Mouse (Mus musculus) myocyte (in vitro differentiated cells): ENCODE results near the gene Nbeal2. TPM values are rescaled to one million over a fixed set of nuclear protein-coding genes. Genes with fewer than 3 reads are reported as not detected.

Source experiments
- H3K27me3 ChIP-seq: one replicate; pipeline ENCODE4 v1.6.1; 2011; ENCODE audit not compliant: control insufficient read depth, insufficient read depth, insufficient read length
- H3K36me3 ChIP-seq: one replicate; pipeline ENCODE4 v1.6.1; 2011; ENCODE audit not compliant: control insufficient read depth, insufficient read depth
- H3K4me2 ChIP-seq: one replicate; pipeline ENCODE4 v1.6.1; 2011; ENCODE audit warnings: low read depth, control low read depth
- H3K4me3 ChIP-seq: one replicate; pipeline ENCODE4 v1.5.1; 2011; ENCODE audit warnings: mild to moderate bottlenecking, control low read depth, moderate library complexity
- H3K79me2 ChIP-seq: one replicate; pipeline ENCODE4 v1.6.1; 2011; ENCODE audit not compliant: control insufficient read depth, insufficient read depth
- H3ac ChIP-seq: one replicate; pipeline ENCODE4 v1.6.1; 2011; ENCODE audit not compliant: control insufficient read depth, insufficient read length
- CEBPB ChIP-seq: IDR thresholded peaks from 2 replicates; pipeline ENCODE4 v1.6.1; 2011; ENCODE audit warnings: mild to moderate bottlenecking, moderate library complexity; ENCODE audit not compliant: poor library complexity, insufficient read depth, severe bottlenecking
- E2F4 ChIP-seq: IDR thresholded peaks from one replicate; pipeline ENCODE4 v1.6.1; 2011; ENCODE audit warnings: mild to moderate bottlenecking, control low read depth, moderate library complexity; ENCODE audit not compliant: insufficient read depth
- MAX ChIP-seq: IDR thresholded peaks from one replicate; pipeline ENCODE4 v1.6.1; 2011; ENCODE audit warnings: low read depth, mild to moderate bottlenecking, control low read depth
- MYOD1 ChIP-seq, 3 experiments: IDR thresholded peaks; one replicate each; pipeline ENCODE4 v1.6.1; 2011; ENCODE audit warnings: control low read depth in 2 of 3, low read depth in 2 of 3, mild to moderate bottlenecking in 2 of 3, moderate library complexity in 1 of 3; ENCODE audit not compliant: insufficient read length in 2 of 3, control insufficient read depth in 1 of 3
- MYOG ChIP-seq, 3 experiments: IDR thresholded peaks; one replicate each; pipeline ENCODE4 v1.6.1; 2011; ENCODE audit warnings: control low read depth in 2 of 3, low read depth in 2 of 3, mild to moderate bottlenecking in 2 of 3; ENCODE audit not compliant: insufficient read length in 2 of 3, control insufficient read depth in 1 of 3, insufficient read depth in 1 of 3
- POLR2A ChIP-seq: IDR thresholded peaks from one replicate; pipeline ENCODE4 v1.6.1; 2011; ENCODE audit warnings: low read depth, mild to moderate bottlenecking, control low read depth, moderate library complexity; ENCODE audit not compliant: insufficient read length
- POLR2AphosphoS2 ChIP-seq: IDR thresholded peaks from one replicate; pipeline ENCODE4 v1.6.1; 2011; ENCODE audit warnings: low read depth, control low read depth; ENCODE audit not compliant: insufficient read length
- REST ChIP-seq: IDR thresholded peaks from one replicate; pipeline ENCODE4 v1.6.1; 2011; ENCODE audit warnings: mild to moderate bottlenecking, control low read depth, moderate library complexity; ENCODE audit not compliant: insufficient read depth, insufficient read length
- SRF ChIP-seq: IDR thresholded peaks from one replicate; pipeline ENCODE4 v1.6.1; 2011; ENCODE audit warnings: low read depth; ENCODE audit not compliant: control insufficient read depth, insufficient read length
- TCF12 ChIP-seq: IDR thresholded peaks from one replicate; pipeline ENCODE4 v1.6.1; 2011; ENCODE audit warnings: mild to moderate bottlenecking, control low read depth; ENCODE audit not compliant: poor library complexity, insufficient read depth, severe bottlenecking
- TCF3 ChIP-seq: IDR thresholded peaks from one replicate; pipeline ENCODE4 v1.6.1; 2011; ENCODE audit warnings: low read depth, control low read depth; ENCODE audit not compliant: insufficient read length
- USF1 ChIP-seq: IDR thresholded peaks from one replicate; pipeline ENCODE4 v1.6.1; 2011; ENCODE audit warnings: low read depth, mild to moderate bottlenecking, control low read depth, moderate library complexity
- polyA plus RNA-seq: library from polyadenylated mRNA; unstranded; fragments of >200 nt; fragmentation: generic; extraction: Trizol; gene quantifications from one replicate; pipeline ENCODE4 v1.2.1, GENCODE M21; 2012; ENCODE audit warnings: missing spikeins

Nbeal2 gene
- polyA plus RNA-seq, 1 experiment: 3.3 TPM

GRCm38 (mm10) chr9:110624361-110625166, 29.4 kb downstream of the Nbeal2 start, which contains the start of gene Nradd:
TSS of gene Nradd (minus strand) at chr9:110624452.
- TF ChIP-seq POLR2A (peak; percentile 85), TCF3 (no peak), TCF12 (no peak), USF1 (no peak), MYOD1 (IDR thresholded peaks at IDR 0.05; ENCODE audit: control insufficient read depth in 1 of 3, insufficient read length in 2 of 3, low read depth in 2 of 3) (no peak), E2F4 (no peak), REST (no peak), CEBPB (no peak), MYOG (IDR thresholded peaks at IDR 0.05; ENCODE audit: control insufficient read depth in 1 of 3, insufficient read depth in 1 of 3, insufficient read length in 2 of 3, low read depth in 2 of 3) (peak in 1 of 3 experiments; percentile 41), MAX (no peak), POLR2AphosphoS2 (peak; percentile 90), SRF (no peak)
- no peaks in the 10 kb centered on the region for H3K36me3 ChIP-seq
- H3K79me2 ChIP-seq: peaks cover 8% of the 10 kb centered on the region
- peak within 1 kb of the TSS; percentile 85 for H3K4me3 ChIP-seq
- H3ac ChIP-seq: peak within 1 kb of the TSS; percentile 79
- H3K4me2 ChIP-seq: peak within 1 kb of the TSS; percentile 99
- H3K27me3 ChIP-seq: no peaks in the 10 kb centered on the region

- Histone ChIP-seq H3K4me3 (peak overlapping the region; percentile 85), H3K36me3 (peaks cover 4% of the 10 kb centered on the region), H3ac (peak overlapping the region; percentile 79), H3K79me2 (peaks cover 8% of the 10 kb centered on the region), H3K4me2 (peak overlapping the region; percentile 99), H3K27me3 (no peaks in the 10 kb centered on the region)
- TF ChIP-seq SRF: no peak
- no peak for TF ChIP-seq TCF12
Measured at GRCm38 (mm10) chr9:110623416-110624195, 30.4 kb downstream of the Nbeal2 start.

- Histone ChIP-seq H3K4me3 (peak overlapping the region; percentile 85), H3K27me3 (no peaks in the 10 kb centered on the region), H3ac (no peak overlapping the region), H3K4me2 (peak overlapping the region; percentile 99), H3K79me2 (peaks cover 8% of the 10 kb centered on the region), H3K36me3 (peaks cover 7% of the 10 kb centered on the region)
- TF ChIP-seq POLR2AphosphoS2: peak; percentile 32
- TF ChIP-seq USF1: no peak
Measured at GRCm38 (mm10) chr9:110622621-110623219, 31.2 kb downstream of the Nbeal2 start.

GRCm38 (mm10) chr9:110620685-110621084, 33.3 kb downstream of the Nbeal2 start:
- Histone ChIP-seq H3K27me3 (no peaks in the 10 kb centered on the region), H3K79me2 (peaks cover 8% of the 10 kb centered on the region), H3K36me3 (peaks cover 16% of the 10 kb centered on the region), H3ac (no peak overlapping the region), H3K4me2 (no peak overlapping the region), H3K4me3 (no peak overlapping the region)
- TF ChIP-seq MYOD1 (IDR thresholded peaks at IDR 0.05; ENCODE audit: control insufficient read depth in 1 of 3, insufficient read length in 2 of 3, low read depth in 2 of 3): no peak
- no peak for TF ChIP-seq CEBPB
- no peak for TF ChIP-seq TCF3
- no peak for TF ChIP-seq MYOG (IDR thresholded peaks at IDR 0.05; ENCODE audit: control insufficient read depth in 1 of 3, insufficient read depth in 1 of 3, insufficient read length in 2 of 3, low read depth in 2 of 3)
- TF ChIP-seq SRF: no peak
- TF ChIP-seq POLR2A: no peak
- no peak for TF ChIP-seq MAX
- TF ChIP-seq USF1: no peak
- no peak for TF ChIP-seq E2F4
- no peak for TF ChIP-seq REST
- TF ChIP-seq TCF12: no peak

GRCm38 (mm10) chr9:110620180-110620579, 33.8 kb downstream of the Nbeal2 start:
- peaks cover 8% of the 10 kb centered on the region for H3K79me2 ChIP-seq
- no peak overlapping the region for H3K4me2 ChIP-seq
- no peak overlapping the region for H3K4me3 ChIP-seq
- no peak overlapping the region for H3ac ChIP-seq
- peaks cover 18% of the 10 kb centered on the region for H3K36me3 ChIP-seq
- TF ChIP-seq POLR2AphosphoS2: peak; percentile 41
- no peak for TF ChIP-seq POLR2A
- peak in 1 of 3 experiments; percentile 41 for TF ChIP-seq MYOD1 (IDR thresholded peaks at IDR 0.05; ENCODE audit: control insufficient read depth in 1 of 3, insufficient read length in 2 of 3, low read depth in 2 of 3)
- TF ChIP-seq E2F4: no peak
- peak in 2 of 3 experiments; percentile 35 to 57 for TF ChIP-seq MYOG (IDR thresholded peaks at IDR 0.05; ENCODE audit: control insufficient read depth in 1 of 3, insufficient read depth in 1 of 3, insufficient read length in 2 of 3, low read depth in 2 of 3)
- no peaks in the 10 kb centered on the region for H3K27me3 ChIP-seq
